Mouse (Mus musculus): ENCODE measurements around the gene Samd1. TPM values are rescaled to one million over a fixed set of nuclear protein-coding genes. Genes with fewer than 3 reads are reported as not detected.
A peak's percentile ranks its signal among the peaks of the same experiment; 100 is the strongest.

Samd1 gene
- polyA plus RNA-seq, 1 experiment from 2014 or later = 8.5 TPM

DNA sequence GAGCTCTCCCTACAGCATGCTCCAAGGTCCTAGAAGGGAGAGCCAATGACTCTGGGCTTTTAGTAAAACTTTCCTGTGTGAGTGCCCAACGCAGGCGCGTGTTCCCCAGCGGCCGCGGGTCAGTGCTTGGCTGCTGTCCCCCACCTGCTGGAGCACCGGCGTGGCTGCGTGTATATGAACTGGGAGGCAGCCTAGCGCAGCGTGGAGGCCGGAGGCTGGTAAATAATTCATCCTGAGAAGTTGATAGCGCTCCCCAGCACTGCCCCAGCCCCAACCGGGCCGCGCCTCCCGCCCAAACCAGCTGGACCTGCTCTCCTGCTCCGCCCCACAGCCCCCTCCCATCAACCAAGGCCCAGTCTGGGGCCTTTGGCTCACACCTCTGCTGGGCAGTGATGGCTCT is 23.6 kb downstream of the Samd1 start, which contains the start of gene Palm3:
Gene Palm3 (plus strand): TSS at position 376 of the 400 bp plus-strand sequence.
- WGBS (ENCODE audit: insufficient replicate concordance) = 14% methylated on average over 18 of the region's 18 CpGs
- H3K36me3 ChIP-seq = no peaks in the 10 kb centered on the region
- no peak for ATAC-seq
- H3K4me2 ChIP-seq = peak within 1 kb of the TSS; percentile 17; the same call in 1 of the 2 replicates
- peaks cover 19% of the 10 kb centered on the region for H3K4me1 ChIP-seq
- H3K9me3 ChIP-seq (replicated peaks) = no peaks in the 10 kb centered on the region
- H3K4me3 ChIP-seq = no peak within 1 kb of the TSS
- H3K27me3 ChIP-seq (replicated peaks) = peaks cover 88% of the 10 kb centered on the region
- H3K9ac ChIP-seq = no peak within 1 kb of the TSS
- H3K27ac ChIP-seq = no peak within 1 kb of the TSS

DNA sequence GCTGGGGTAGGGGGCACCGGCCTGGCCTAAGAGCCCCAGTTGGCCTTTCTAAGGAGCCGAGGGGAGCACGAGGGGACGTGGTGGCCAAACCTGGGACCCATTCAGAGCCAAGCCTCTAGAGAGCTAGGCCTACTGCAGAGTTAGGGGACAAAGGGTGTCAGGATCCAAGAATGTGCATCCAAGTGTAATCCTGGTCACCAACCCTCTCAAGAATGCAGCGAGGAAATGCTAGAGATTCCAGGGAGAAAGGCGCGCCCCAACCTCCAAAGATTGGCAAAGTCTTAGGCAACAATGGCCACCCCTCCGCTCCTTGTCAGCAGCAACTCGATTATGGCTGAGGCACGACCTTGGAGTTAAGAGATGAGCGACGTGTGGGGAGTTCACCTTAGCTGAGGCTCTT is 24.1 kb downstream of the Samd1 start:
- Histone ChIP-seq H3K36me3 (no peaks in the 10 kb centered on the region), H3K9me3 (replicated peaks) (no peaks in the 10 kb centered on the region), H3K4me1 (peaks cover 24% of the 10 kb centered on the region), H3K9ac (no peak overlapping the region), H3K4me3 (no peak overlapping the region), H3K27ac (no peak overlapping the region), H3K4me2 (peak overlapping the region; percentile 17; the same call in 1 of the 2 replicates), H3K27me3 (replicated peaks) (peaks cover 93% of the 10 kb centered on the region)
- ATAC-seq = no peak
- WGBS (ENCODE audit: insufficient replicate concordance) = 40% methylated on average over 12 of the region's 12 CpGs

DNA sequence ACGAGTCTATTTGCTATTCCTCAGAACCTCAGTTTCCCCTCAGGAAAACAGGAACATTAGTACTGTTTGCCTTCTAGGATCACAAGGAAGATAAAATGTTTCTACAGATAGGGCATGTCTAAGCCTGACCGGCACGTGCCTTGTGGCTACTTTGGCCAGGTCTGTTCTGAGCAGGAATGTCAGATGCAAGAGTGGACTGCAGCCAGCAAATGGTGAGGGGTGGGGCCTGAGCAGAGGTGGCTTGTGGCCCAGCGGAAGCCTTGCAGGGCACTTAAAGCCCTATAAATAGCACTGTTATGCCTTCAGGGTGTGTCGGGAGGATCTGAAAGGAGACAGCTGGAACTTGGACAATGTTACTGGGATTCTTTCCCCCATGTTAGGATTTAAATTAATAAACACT is 25.6 kb downstream of the Samd1 start:
- no peak overlapping the region for H3K9ac ChIP-seq
- H3K27ac ChIP-seq = no peak overlapping the region
- H3K27me3 ChIP-seq (replicated peaks) = peaks cover 95% of the 10 kb centered on the region
- ATAC-seq = no peak
- no peaks in the 10 kb centered on the region for H3K36me3 ChIP-seq
- H3K4me3 ChIP-seq = no peak overlapping the region
- H3K4me1 ChIP-seq = peaks cover 24% of the 10 kb centered on the region
- no peaks in the 10 kb centered on the region for H3K9me3 ChIP-seq (replicated peaks)
- no peak overlapping the region for H3K4me2 ChIP-seq
- WGBS (ENCODE audit: insufficient replicate concordance) = 19% methylated on average over 5 of the region's 5 CpGs

DNA sequence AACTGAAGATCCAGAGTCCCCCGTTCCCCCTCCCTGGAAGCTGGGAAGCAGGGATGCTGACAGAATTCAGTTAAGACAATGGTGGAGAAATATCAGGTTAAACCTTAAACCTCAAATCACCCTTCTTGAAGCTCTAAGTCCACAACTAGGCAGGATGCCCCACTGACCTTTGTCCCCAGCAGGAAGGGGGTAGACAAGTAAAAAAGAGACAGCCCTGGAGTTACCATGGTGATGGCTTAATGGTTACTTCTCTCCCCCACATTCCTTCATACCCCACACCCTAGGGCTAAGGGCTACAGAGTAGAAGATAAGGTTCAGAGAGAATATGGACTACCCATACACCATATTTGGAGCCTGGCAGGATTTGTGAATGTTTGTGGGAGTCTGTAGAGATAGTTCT is 26.2 kb downstream of the Samd1 start:
- Histone ChIP-seq H3K27me3 (replicated peaks) (peaks cover 95% of the 10 kb centered on the region), H3K9me3 (replicated peaks) (no peaks in the 10 kb centered on the region), H3K4me1 (peaks cover 24% of the 10 kb centered on the region), H3K36me3 (no peaks in the 10 kb centered on the region), H3K9ac (no peak overlapping the region), H3K4me3 (no peak overlapping the region), H3K27ac (no peak overlapping the region), H3K4me2 (no peak overlapping the region)
- WGBS (ENCODE audit: insufficient replicate concordance) = 58% methylated on average over 1 of the region's 1 CpGs
- ATAC-seq = no peak

DNA sequence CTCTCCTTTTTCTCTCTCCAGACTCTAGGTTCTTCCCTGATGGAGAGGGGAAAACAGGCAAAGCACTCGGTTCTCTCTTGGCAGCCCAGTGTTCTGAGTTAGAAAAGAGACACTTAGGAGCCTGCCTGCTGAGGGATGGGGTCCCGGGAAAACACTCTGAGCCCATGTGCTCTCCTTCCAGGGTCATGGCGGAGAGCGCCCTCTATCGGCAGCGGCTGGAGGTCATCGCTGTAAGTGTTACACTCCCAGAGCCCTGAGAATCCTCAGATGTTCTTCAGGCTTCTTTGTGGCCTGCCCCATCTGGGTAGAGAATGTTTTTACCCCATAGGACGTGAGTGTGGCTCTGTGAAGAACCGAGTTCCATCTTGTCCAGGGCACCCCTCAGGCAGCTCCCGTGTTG is 26.7 kb downstream of the Samd1 start:
- Histone ChIP-seq H3K4me2 (no peak overlapping the region), H3K9ac (no peak overlapping the region), H3K27me3 (replicated peaks) (peaks cover 96% of the 10 kb centered on the region), H3K4me1 (peaks cover 24% of the 10 kb centered on the region), H3K9me3 (replicated peaks) (no peaks in the 10 kb centered on the region), H3K4me3 (no peak overlapping the region), H3K27ac (no peak overlapping the region), H3K36me3 (no peaks in the 10 kb centered on the region)
- 6% methylated on average over 10 of the region's 10 CpGs for WGBS (ENCODE audit: insufficient replicate concordance)
- ATAC-seq = no peak

DNA sequence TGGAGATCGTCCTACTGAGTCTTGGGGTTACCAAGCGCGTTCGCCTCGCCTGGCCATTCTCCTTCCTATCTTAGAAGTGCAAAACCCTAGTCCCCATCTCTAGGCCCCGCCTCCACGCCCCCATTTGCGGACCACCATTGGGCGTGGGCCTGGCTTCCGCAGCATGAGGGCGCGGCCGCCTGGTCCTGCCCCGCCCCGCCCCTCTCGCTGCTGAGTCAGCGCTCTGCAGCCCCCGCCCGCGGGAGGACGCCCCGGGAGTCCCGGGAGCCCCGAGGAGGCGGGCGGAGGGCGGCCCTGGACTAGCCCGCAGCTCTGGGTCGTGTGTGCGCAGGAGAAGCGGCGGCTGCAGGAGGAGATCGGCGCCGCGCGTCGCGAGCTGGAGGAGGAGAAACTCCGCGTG is 28.4 kb downstream of the Samd1 start:
- ATAC-seq = peak; percentile 55; the same call in 1 of the 2 replicates
- Histone ChIP-seq H3K27ac (no peak overlapping the region), H3K9ac (no peak overlapping the region), H3K27me3 (replicated peaks) (peaks cover 90% of the 10 kb centered on the region), H3K36me3 (no peaks in the 10 kb centered on the region), H3K4me3 (peak overlapping the region; percentile 51), H3K9me3 (replicated peaks) (no peaks in the 10 kb centered on the region), H3K4me1 (peaks cover 24% of the 10 kb centered on the region), H3K4me2 (peak overlapping the region; percentile 74)
- 1% methylated on average over 41 of the region's 41 CpGs for WGBS (ENCODE audit: insufficient replicate concordance)

DNA sequence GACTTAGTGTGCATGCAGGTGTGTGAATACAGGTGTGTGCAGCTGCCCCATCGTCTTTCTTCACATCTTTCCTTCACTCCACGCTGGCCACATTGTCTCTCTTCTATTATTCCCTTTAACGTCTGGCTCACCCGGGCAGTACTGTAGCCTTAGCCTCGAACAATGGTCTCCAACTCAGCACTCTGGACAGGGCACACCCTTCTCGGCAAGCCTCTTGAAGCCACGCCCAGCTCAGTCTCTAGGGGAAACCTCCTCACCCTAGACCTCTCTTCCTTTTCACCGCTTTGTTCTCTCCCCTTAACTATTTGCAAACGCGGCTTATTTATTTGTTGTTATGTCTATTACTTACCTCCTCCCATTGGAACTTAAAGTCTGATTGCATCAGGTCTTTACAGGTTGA is 30.0 kb downstream of the Samd1 start:
- no peaks in the 10 kb centered on the region for H3K36me3 ChIP-seq
- no peak overlapping the region for H3K9ac ChIP-seq
- WGBS (ENCODE audit: insufficient replicate concordance) = 11% methylated on average over 10 of the region's 10 CpGs
- H3K4me1 ChIP-seq = peaks cover 18% of the 10 kb centered on the region
- no peaks in the 10 kb centered on the region for H3K9me3 ChIP-seq (replicated peaks)
- peaks cover 74% of the 10 kb centered on the region for H3K27me3 ChIP-seq (replicated peaks)
- no peak for ATAC-seq
- no peak overlapping the region for H3K4me3 ChIP-seq
- no peak overlapping the region for H3K27ac ChIP-seq
- no peak overlapping the region for H3K4me2 ChIP-seq

DNA sequence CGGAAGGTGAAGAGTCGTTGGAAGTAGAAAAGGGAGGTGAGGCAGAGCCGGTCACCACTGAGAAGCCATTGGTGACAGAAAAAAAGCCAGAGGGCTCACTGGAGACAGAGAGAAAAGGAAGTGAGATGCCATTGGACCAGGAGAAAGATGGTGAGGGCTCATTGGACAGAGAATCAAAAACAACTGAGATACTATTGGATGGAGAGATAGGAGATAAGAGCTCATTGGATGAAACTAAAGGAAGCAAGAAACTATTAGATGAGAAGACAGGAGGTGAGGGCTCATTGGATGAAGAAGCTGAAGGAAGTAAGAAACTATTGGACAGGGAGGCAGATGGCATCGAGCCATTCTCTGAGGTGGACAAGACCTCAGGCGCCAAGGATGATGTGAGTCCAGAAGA is 31.8 kb downstream of the Samd1 start:
- Histone ChIP-seq H3K4me2 (no peak overlapping the region), H3K4me3 (no peak overlapping the region), H3K27ac (no peak overlapping the region), H3K4me1 (peaks cover 12% of the 10 kb centered on the region), H3K36me3 (no peaks in the 10 kb centered on the region), H3K9me3 (replicated peaks) (no peaks in the 10 kb centered on the region), H3K9ac (no peak overlapping the region), H3K27me3 (replicated peaks) (peaks cover 67% of the 10 kb centered on the region)
- 71% methylated on average over 5 of the region's 5 CpGs for WGBS (ENCODE audit: insufficient replicate concordance)
- no peak for ATAC-seq

DNA sequence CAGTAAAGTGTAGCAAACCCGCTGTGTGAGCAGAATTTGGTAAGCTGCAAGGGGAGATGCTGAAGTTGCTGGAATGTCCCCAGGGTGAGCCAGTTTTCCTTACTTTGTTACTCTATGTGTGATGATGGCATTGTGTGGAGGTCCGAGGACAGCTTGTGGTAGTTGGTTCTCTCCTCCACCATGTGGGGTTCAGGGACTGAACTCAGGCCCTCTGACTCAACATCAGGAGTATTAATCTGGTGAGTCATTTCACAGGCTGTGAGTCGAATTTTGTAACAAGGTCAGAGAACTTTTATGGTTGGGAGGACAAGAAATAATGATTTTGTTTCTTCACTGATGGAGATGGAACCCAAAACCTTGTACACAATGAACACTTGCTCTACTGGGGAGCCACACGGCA is 35.3 kb downstream of the Samd1 start:
- H3K4me3 ChIP-seq = no peak overlapping the region
- WGBS (ENCODE audit: insufficient replicate concordance) = 54% methylated on average over 4 of the region's 4 CpGs
- peaks cover 44% of the 10 kb centered on the region for H3K27me3 ChIP-seq (replicated peaks)

DNA sequence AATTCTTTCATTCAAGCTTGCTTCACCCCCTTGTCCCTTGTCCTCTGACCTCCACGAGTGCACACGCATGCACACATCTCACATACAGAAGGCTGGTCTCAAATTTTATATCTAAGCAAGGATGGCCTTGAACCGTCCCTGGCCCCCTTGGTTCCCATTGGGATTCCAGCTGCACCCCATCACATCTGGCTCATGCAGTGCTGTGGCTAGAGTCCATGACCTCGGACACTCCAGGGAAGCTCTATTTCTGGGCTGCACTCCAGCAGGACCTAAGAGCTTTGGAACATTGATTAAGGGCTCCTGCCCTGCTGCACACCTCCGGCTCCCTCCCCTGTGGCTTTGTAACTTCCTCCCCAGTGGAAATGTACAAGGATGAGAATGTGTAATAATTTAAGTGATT is 40.5 kb downstream of the Samd1 start:
- H3K27ac ChIP-seq = no peak overlapping the region
- H3K27me3 ChIP-seq (replicated peaks) = peaks cover 71% of the 10 kb centered on the region
- ATAC-seq = no peak
- 58% methylated on average over 5 of the region's 5 CpGs for WGBS (ENCODE audit: insufficient replicate concordance)
- no peaks in the 10 kb centered on the region for H3K36me3 ChIP-seq
- no peak overlapping the region for H3K4me3 ChIP-seq
- no peak overlapping the region for H3K9ac ChIP-seq
- H3K4me2 ChIP-seq = no peak overlapping the region
- no peaks in the 10 kb centered on the region for H3K9me3 ChIP-seq (replicated peaks)
- H3K4me1 ChIP-seq = peaks cover 9% of the 10 kb centered on the region

More for the DNA sequence above, 35.3 kb downstream of the Samd1 start:
- no peaks in the 10 kb centered on the region for H3K9me3 ChIP-seq (replicated peaks)
- no peak for ATAC-seq
- no peak overlapping the region for H3K27ac ChIP-seq
- H3K4me1 ChIP-seq = no peaks in the 10 kb centered on the region
- H3K4me2 ChIP-seq = no peak overlapping the region
- H3K9ac ChIP-seq = no peak overlapping the region
- H3K36me3 ChIP-seq = no peaks in the 10 kb centered on the region

DNA sequence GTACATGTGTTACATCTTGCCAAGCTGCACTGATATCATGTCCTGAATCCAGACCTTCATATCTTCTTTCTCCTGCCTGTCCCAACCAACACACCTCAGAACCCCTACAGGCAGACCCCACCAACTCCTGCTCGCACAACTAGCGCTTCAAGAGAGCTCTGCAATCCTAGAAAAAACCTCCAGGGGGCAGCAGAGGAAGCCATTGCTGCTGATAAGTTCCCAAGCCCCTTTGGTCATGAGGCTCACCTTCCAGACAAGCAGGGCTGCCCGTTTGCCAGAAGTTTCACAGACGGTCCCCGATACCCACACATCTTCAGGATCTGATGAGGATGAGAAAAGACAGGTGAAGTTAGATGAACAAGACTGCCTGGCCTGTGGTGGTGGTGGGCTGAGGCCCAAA is 41.6 kb downstream of the Samd1 start:
- no peak for ATAC-seq
- H3K4me1 ChIP-seq = peaks cover 9% of the 10 kb centered on the region
- no peak overlapping the region for H3K27ac ChIP-seq
- H3K27me3 ChIP-seq (replicated peaks) = peaks cover 72% of the 10 kb centered on the region
- no peaks in the 10 kb centered on the region for H3K36me3 ChIP-seq
- H3K9ac ChIP-seq = no peak overlapping the region
- 7% methylated on average over 5 of the region's 5 CpGs for WGBS (ENCODE audit: insufficient replicate concordance)
- H3K4me3 ChIP-seq = no peak overlapping the region
- H3K9me3 ChIP-seq (replicated peaks) = no peaks in the 10 kb centered on the region
- no peak overlapping the region for H3K4me2 ChIP-seq

DNA sequence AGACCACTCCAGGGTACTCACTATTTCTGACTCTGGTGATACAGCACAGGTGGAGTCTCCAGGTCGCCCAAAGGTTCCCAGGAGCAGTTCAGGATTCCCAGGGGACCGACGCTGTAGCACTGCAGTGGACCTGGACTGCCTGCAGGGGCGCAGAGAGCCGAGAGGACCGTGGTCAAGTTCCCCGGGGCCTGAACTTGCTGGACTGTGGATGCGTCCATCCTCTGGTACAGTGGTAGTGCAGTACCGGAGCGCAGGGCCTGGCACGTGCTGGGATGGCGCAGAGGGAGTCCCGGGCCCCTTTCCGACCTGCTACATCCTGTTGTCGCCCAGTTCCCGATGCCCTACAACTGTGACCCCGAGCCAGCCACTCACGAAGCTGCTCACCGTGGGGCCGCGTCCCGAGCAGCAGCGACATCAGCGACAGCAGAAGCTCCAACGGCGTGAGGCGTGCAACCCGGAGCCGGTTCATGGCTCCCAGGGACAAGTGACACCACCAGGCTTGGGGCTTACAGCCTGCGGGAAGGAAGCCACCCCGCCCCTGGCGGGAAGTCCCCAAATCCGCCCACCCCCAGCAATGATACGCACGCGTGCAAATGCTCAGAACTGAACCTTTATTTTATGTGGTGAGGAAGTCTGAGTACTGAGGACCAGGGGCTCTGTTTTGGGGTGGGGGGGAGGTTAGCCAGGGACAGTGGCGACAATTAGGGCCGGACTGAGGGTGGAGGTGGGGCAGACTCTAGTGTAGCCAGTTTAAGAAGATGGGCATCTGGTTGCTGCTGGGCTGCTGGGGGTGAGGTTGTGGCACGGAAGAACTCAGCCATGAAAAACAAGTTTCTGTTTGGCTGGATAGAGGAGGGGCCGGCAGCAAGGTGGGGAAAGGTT is 44.8 kb downstream of the Samd1 start, which contains the start of gene Il27ra:
Gene Il27ra (minus strand): TSS at position 524 of the 882 bp plus-strand sequence.
- Histone ChIP-seq H3K9me3 (replicated peaks) (no peaks in the 10 kb centered on the region), H3K4me3 (peak within 1 kb of the TSS; percentile 42), H3K36me3 (no peaks in the 10 kb centered on the region), H3K4me1 (peaks cover 16% of the 10 kb centered on the region), H3K27me3 (replicated peaks) (peaks cover 87% of the 10 kb centered on the region), H3K4me2 (peak within 1 kb of the TSS; percentile 63), H3K9ac (peak within 1 kb of the TSS; percentile 30; the same call in 1 of the 2 replicates), H3K27ac (no peak within 1 kb of the TSS)
- ATAC-seq = peak; percentile 46; the same call in 1 of the 2 replicates
- 3% methylated on average over 40 of the region's 40 CpGs for WGBS (ENCODE audit: insufficient replicate concordance)

Data from liver, embryonic 12.5 days (tissue).